Mouse (Mus musculus) olfactory bulb, adult 2 months (tissue): ENCODE measurements around the gene Smad9. TPM values are rescaled to one million over a fixed set of nuclear protein-coding genes. Genes with fewer than 3 reads are reported as not detected.

Source experiments
- H3K27ac ChIP-seq: fragments of 200-500 bp; 2 replicates; pipeline ENCODE4 v1.5.1; 2012; ENCODE audit warnings: low read depth, low read length; ENCODE audit not compliant: insufficient read depth
- H3K4me1 ChIP-seq: fragments of 200-500 bp; 2 replicates; pipeline ENCODE4 v1.6.1; 2012; ENCODE audit warnings: low read length; ENCODE audit not compliant: control insufficient read depth, insufficient read depth
- H3K4me3 ChIP-seq: fragments of 200-500 bp; 2 replicates; pipeline ENCODE4 v1.5.1; 2012; ENCODE audit warnings: mild to moderate bottlenecking, low read depth, low read length, moderate library complexity; ENCODE audit not compliant: insufficient read depth
- CTCF ChIP-seq: fragments of 200-500 bp; IDR thresholded peaks from 2 replicates; pipeline ENCODE4 v1.5.1; 2012; ENCODE audit warnings: low read depth, mild to moderate bottlenecking, low read length, moderate library complexity; ENCODE audit not compliant: insufficient read depth
- POLR2A ChIP-seq: fragments of 200-500 bp; IDR thresholded peaks from 2 replicates; pipeline ENCODE4 v1.6.1; 2012; ENCODE audit warnings: mild to moderate bottlenecking, low read depth, low read length, moderate library complexity; ENCODE audit not compliant: insufficient read depth
- WGBS: fragments of 180-500 bp; shearing (Covaris S2); methylation state at CpG from one replicate; pipeline ENCODE4 v1.1.7; 2018; 5-methylcytosine and 5-hydroxymethylcytosine counted together
- polyA plus RNA-seq: library from polyadenylated mRNA; stranded (reverse); fragments of >200 nt; gene quantifications from 2 replicates; pipeline ENCODE4 v1.2.4, GENCODE M21; 2012; ENCODE audit warnings: low replicate concordance; ENCODE audit not compliant: missing spikeins, insufficient read depth, insufficient read length

The Smad9 gene
- polyA plus RNA-seq, 1 experiment, result not detected

DNA sequence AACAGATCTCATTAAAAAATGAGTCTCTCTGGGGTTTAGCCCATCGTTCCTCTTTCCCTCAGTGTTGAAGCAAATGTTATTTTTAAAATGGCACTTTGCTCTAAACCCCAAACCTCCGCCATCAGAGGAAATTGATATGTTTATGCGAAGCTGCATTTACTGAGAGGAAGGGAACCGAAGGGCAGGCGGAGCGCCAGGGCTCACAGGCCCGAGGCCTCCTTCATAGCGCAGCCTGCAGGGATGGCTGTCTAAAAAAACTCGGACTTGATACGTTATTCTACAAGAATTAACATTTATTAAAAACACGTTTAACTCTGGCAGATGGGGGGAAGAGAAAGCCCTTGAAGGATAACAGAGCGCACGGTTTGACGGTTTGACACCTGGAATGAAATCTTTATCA is 10.7 kb downstream of the Smad9 start:
- 83% methylated on average over 14 of the region's 14 CpGs for WGBS
- no peak overlapping the region for H3K4me3 ChIP-seq

GRCm38 (mm10) chr3:54766811-54767210 is 11.4 kb downstream of the Smad9 start:
- TF ChIP-seq CTCF (no peak), POLR2A (no peak)
- no peak overlapping the region for H3K27ac ChIP-seq
- H3K4me3 ChIP-seq, result no peak overlapping the region
- 91% methylated on average over 5 of the region's 5 CpGs for WGBS
- H3K4me1 ChIP-seq, result peaks cover 3% of the 10 kb centered on the region

More for the DNA sequence above, 10.7 kb downstream of the Smad9 start:
- H3K27ac ChIP-seq, result no peak overlapping the region
- H3K4me1 ChIP-seq, result peaks cover 3% of the 10 kb centered on the region
- TF ChIP-seq CTCF, result no peak
- TF ChIP-seq POLR2A, result no peak

DNA sequence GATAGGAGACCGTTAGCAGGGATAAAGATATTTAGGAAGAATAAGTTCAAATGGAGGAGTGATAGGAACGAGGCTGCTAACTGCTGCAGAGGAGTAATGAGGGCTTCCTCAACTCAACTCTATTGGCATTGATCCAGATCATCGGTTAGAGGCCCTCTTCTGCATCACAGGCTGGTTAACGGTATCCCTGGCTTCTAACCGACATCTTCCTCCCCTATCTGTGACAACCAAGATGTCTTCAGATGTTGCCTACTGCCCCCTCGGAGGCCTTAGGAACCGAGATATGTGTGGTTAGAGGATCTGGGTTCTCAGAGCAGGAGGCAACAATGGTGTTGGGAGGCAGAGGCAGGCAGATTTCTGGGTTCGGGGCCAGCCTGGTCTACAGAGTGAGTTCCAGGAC is 13.2 kb downstream of the Smad9 start:
- no peak overlapping the region for H3K4me3 ChIP-seq
- 82% methylated on average over 8 of the region's 8 CpGs for WGBS
- peaks cover 3% of the 10 kb centered on the region for H3K4me1 ChIP-seq
- no peak for TF ChIP-seq POLR2A
- no peak for TF ChIP-seq CTCF
- no peak overlapping the region for H3K27ac ChIP-seq

DNA sequence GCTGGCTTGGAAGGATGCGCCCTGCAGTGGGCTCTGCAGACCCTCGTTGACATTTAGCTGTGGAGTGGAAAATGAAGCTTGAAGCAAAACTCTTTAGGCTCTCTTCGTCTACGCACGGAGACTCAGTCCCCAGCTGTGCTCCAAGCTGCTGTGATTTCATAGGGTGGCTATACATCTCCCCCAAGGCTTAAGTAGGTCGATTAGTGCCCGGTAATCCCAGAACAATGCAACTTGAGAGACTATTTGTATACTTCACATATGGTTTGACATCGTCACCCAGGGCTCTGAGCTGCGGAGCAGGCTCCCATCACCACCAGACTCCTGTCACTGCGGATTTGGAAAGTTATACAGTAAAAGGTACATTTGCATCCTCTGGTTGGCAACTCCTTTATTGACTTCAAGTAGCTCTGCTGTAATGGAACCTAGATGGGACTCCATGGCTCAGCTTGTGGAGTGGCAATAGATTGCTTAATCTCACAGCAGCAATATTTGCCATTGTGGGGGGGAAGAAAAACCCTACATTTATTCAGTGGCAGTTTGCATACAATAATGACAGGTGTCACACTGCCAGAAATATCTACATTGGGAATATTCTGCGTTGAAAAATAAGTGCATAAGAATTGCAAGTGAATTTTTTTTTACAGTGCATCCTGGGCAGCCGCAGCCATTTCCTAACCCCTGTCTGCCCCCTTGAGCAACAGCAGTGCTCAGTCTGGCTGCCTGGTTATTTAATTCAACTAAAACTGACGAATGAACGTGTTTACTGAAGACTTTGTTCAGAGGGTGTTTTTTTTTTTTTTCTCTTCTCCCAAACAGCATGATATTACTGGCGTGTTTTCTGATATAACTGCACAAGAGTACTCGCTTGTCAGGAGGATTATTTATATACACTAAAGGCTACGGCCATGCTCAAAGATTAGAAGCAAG is 14.2 kb downstream of the Smad9 start:
- H3K27ac ChIP-seq, result no peak overlapping the region
- no peak overlapping the region for H3K4me3 ChIP-seq
- no peaks in the 10 kb centered on the region for H3K4me1 ChIP-seq
- no peak for TF ChIP-seq CTCF
- TF ChIP-seq POLR2A, result no peak
- WGBS, result 66% methylated on average over 17 of the region's 17 CpGs

GRCm38 (mm10) chr3:54773613-54774012 is 18.2 kb downstream of the Smad9 start:
- TF ChIP-seq POLR2A (no peak), CTCF (no peak)
- Histone ChIP-seq H3K27ac (no peak overlapping the region), H3K4me1 (peaks cover 3% of the 10 kb centered on the region), H3K4me3 (no peak overlapping the region)
- 84% methylated on average over 6 of the region's 6 CpGs for WGBS

DNA sequence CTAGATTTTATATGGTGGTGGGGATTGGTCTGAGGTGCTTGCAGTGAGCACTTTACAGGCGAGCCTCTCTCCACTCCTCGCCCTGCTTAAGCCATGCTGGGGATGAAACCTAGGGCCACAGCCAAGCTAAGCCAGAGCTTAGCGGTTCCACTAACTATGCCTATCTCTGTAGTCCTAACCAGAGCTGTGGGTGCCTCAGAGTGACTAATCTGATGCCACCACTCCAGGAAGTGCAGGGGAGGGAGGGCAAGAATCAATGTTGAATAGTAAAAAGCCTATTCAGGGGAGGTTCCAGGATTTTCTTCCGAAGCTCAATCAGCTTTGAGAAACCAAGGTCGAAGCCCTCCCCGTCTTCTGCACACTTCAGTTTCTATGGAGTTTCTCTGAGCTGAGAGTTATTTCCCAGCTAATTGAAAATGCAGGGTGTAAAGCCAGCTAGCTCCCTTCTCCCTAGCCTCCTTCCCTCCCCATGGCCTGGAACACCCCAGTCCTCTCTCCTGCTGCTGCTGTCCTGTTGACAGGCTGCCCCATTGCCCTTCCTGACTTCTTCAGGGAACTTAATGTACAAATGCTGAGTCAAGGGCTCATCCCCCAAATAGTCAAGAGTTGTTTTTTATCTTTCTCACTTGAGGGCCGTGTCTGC is 20.7 kb downstream of the Smad9 start:
- TF ChIP-seq CTCF (no peak), POLR2A (no peak)
- H3K4me3 ChIP-seq, result no peak overlapping the region
- no peak overlapping the region for H3K27ac ChIP-seq
- 49% methylated on average over 7 of the region's 7 CpGs for WGBS
- H3K4me1 ChIP-seq, result peaks cover 3% of the 10 kb centered on the region

DNA sequence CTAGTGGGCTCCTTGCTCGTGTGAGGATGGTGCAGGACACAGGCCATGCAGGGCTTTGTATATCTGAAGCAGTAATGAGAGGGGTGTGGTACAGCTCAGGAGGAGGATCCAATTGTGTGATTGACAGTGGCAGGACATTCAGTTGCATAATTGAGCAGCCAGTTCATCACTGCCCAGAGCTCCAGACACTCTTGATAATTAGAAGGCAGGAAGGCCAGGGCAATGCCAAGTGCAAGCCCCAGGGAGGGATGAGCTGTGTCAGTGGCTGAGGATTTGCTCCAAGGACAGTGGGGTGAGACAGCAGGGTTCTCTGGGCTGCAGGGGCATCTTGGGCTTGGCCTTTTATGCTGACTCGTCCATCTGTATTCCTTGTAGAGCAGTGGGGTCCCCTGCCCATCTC is 35.2 kb downstream of the Smad9 start:
- TF ChIP-seq CTCF (no peak), POLR2A (no peak)
- H3K4me3 ChIP-seq, result no peak overlapping the region
- no peaks in the 10 kb centered on the region for H3K4me1 ChIP-seq
- H3K27ac ChIP-seq, result no peak overlapping the region
- WGBS, result 73% methylated on average over 2 of the region's 2 CpGs

GRCm38 (mm10) chr3:54791822-54792677 is 36.7 kb downstream of the Smad9 start:
- Histone ChIP-seq H3K4me3 (no peak overlapping the region), H3K27ac (no peak overlapping the region), H3K4me1 (no peaks in the 10 kb centered on the region)
- 76% methylated on average over 10 of the region's 10 CpGs for WGBS
- TF ChIP-seq POLR2A, result no peak
- TF ChIP-seq CTCF, result no peak

- H3K27ac ChIP-seq, result no peak overlapping the region
- TF ChIP-seq CTCF, result no peak
- TF ChIP-seq POLR2A, result no peak
- WGBS, result 87% methylated on average over 6 of the region's 6 CpGs
- 0 out of 2 replicates have a peak, but pooled peaks cover 4% of the 10 kb centered on the region for H3K4me1 ChIP-seq
- H3K4me3 ChIP-seq, result no peak overlapping the region
Observed at GRCm38 (mm10) chr3:54793762-54794161, 38.4 kb downstream of the Smad9 start.
